Mouse (Mus musculus): ENCODE data around the gene Ttc21a.

DNA sequence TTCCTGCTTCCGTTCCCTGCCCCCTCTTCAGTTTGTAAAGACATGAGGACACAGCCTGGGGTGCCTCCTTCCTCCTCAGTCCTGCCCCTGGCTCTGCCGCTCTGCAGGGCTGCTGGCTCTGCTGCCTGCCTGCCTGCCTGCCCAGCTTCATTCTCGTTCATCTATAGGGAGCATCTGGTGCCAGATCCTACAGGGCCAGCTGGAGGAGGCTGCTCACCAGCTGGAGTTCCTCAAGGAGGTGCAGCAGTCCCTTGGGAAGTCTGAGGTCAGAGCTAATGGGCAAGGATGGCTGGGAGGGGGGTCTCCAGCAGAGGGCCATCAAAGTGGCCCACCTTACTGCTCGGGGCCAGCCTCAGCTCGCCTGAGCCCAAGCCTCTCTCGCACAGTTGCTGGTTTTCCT lies 13.0 kb downstream of the Ttc21a start:
- TF ChIP-seq CTCF (IDR thresholded peaks at IDR 0.05; ENCODE audit: insufficient read depth, low read length), result no peak
- TF ChIP-seq POLR2A (IDR thresholded peaks at IDR 0.05; ENCODE audit: borderline replicate concordance, extremely low read depth, low read depth, low read length), result no peak
